Mouse (Mus musculus): ENCODE data around the gene Zfp69. TPM values are rescaled to one million over a fixed set of nuclear protein-coding genes. Genes with fewer than 3 reads are reported as not detected.
A peak's percentile ranks its signal among the peaks of the same experiment; 100 is the strongest.

Zfp69 gene
- total and polyA plus RNA-seq, 3 experiments, result 0.82 to 1.1 (median 1.0) TPM

DNA sequence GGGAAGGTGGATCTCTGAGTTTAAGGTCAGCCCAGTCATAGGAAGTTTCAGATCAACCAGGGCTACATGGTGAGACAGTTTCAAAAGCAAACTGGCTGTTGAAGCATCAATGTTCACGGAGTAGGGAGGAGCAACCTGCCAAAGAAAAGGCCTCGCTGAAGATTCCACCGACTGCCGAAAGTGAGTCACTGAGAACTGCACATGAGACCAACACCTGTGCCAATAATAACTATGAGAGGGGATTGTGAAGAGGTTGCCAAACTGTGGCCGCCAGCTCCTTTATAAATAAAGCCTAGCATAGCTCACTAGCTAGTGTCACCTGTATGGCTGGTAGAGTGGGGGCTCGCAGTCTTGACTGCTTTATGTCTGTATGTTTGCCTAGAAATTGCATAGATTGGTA lies 40.4 kb downstream of the Zfp69 start:
- intact Hi-C loops (cut with DNase I), result loop anchor here (2.0 kb wide), 1 partner anchor 60 kb away; no protein-coding TSS in a partner anchor
- 69% methylated on average over 6 of the region's 6 CpGs for WGBS
- no peak overlapping the region for H3K9ac ChIP-seq (ENCODE audit: low read depth, low read length)

DNA sequence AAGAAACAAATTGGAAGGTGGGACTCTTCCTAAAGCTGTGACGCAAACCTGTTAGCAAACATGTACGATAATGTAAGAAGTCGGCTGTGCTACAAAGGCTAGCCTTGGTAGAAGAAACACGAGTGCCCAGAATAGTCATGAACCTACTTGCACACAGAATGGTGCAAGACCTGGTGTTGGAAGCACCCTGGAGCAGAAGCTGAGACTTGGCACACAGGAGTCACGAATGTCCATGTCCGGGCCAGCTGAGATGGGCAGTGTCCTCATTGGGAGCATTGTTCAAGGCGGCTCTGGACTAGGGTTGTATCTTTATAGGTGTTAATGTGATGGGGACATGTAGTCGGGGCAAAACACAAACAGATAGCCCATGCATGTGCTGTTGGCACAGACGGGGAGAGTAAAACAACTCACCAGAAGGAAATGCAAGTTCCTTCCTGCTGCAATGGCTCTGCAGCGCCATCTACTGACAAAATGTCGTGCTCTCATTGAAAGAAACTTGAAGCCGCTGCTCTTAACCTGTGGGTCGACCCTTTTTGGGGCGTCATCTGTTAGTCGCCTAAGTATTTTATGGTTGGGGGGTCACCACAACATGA lies 41.8 kb downstream of the Zfp69 start:
- H3K27ac ChIP-seq, result no peak overlapping the region
- intact Hi-C loops (cut with DNase I), result loop anchor here (2.0 kb wide), 1 partner anchor 59 kb away; no protein-coding TSS in a partner anchor
- WGBS, result 28% methylated on average over 15 of the region's 15 CpGs
- H3K79me2 ChIP-seq (replicated peaks; ENCODE audit: control insufficient read depth, insufficient read depth, low read length), result no peaks in the 10 kb centered on the region
- no peak overlapping the region for H3K9ac ChIP-seq (ENCODE audit: low read depth, low read length)
- no peaks in the 10 kb centered on the region; the same call in 1 of the 2 replicates for H3K4me1 ChIP-seq (ENCODE audit: control insufficient read depth, insufficient read depth, low read length)
- peak; percentile 83 for TF ChIP-seq CTCF (IDR thresholded peaks at IDR 0.05)
- TF ChIP-seq POLR2A (IDR thresholded peaks at IDR 0.05; ENCODE audit: insufficient read depth, low read depth, low read length), result no peak
- 0 out of 2 replicates have a peak, but pooled peaks have one; percentile 28 for TF ChIP-seq EP300 (IDR thresholded peaks at IDR 0.05; ENCODE audit: insufficient read depth, low read depth, low read length)
- no peak overlapping the region for H3K4me3 ChIP-seq
- DNase-seq, result peak; percentile 27 to 43
- H3K36me3 ChIP-seq (ENCODE audit: control insufficient read depth, insufficient read depth, low read length), result no peaks in the 10 kb centered on the region
- no peaks in the 10 kb centered on the region for H3K27me3 ChIP-seq (ENCODE audit: control insufficient read depth, insufficient read depth, low read length)

More for the DNA sequence above, 40.4 kb downstream of the Zfp69 start:
- H3K27ac ChIP-seq, result no peak overlapping the region
- no peaks in the 10 kb centered on the region for H3K36me3 ChIP-seq (ENCODE audit: control insufficient read depth, insufficient read depth, low read length)
- no peaks in the 10 kb centered on the region for H3K27me3 ChIP-seq (ENCODE audit: control insufficient read depth, insufficient read depth, low read length)
- no peak for TF ChIP-seq CTCF (IDR thresholded peaks at IDR 0.05)
- no peak for TF ChIP-seq EP300 (IDR thresholded peaks at IDR 0.05; ENCODE audit: insufficient read depth, low read depth, low read length)
- TF ChIP-seq POLR2A (IDR thresholded peaks at IDR 0.05; ENCODE audit: insufficient read depth, low read depth, low read length), result no peak
- no peak overlapping the region for H3K4me3 ChIP-seq
- H3K79me2 ChIP-seq (replicated peaks; ENCODE audit: control insufficient read depth, insufficient read depth, low read length), result no peaks in the 10 kb centered on the region
- DNase-seq, result peak in 1 of 2 experiments; percentile 19
- no peaks in the 10 kb centered on the region; the same call in 1 of the 2 replicates for H3K4me1 ChIP-seq (ENCODE audit: control insufficient read depth, insufficient read depth, low read length)

DNA sequence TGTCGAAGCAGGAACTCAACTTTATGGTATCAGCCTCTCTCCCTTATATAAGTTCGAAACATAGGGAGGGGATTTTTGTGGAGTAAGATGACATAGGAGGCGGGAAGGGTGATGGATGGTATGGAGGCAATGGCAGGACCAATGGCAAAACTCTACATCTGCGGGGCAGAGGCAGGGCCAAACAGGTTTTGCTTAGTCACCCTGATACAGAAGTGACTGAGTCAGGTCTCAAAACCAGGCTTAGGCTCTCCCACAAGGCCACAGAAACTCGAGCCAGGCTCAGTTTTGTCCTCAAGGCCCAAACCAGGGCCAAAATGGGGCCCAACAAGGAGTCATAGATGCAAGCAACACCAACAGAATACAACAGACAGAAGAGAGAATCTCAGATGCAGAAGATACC lies 45.9 kb downstream of the Zfp69 start:
- TF ChIP-seq POLR2A (IDR thresholded peaks at IDR 0.05; ENCODE audit: insufficient read depth, low read depth, low read length) (no peak), EP300 (IDR thresholded peaks at IDR 0.05; ENCODE audit: insufficient read depth, low read depth, low read length) (no peak), CTCF (IDR thresholded peaks at IDR 0.05) (no peak)
- WGBS, result 73% methylated on average over 5 of the region's 5 CpGs
- no peak overlapping the region for H3K27ac ChIP-seq
- no peak overlapping the region for H3K9ac ChIP-seq (ENCODE audit: low read depth, low read length)
- DNase-seq, result no peak
- no peak overlapping the region for H3K4me3 ChIP-seq
- H3K27me3 ChIP-seq (ENCODE audit: control insufficient read depth, insufficient read depth, low read length), result no peaks in the 10 kb centered on the region
- intact Hi-C loops (cut with DNase I), result no loop called here
- no peaks in the 10 kb centered on the region; the same call in 1 of the 2 replicates for H3K4me1 ChIP-seq (ENCODE audit: control insufficient read depth, insufficient read depth, low read length)
- H3K79me2 ChIP-seq (replicated peaks; ENCODE audit: control insufficient read depth, insufficient read depth, low read length), result no peaks in the 10 kb centered on the region
- no peaks in the 10 kb centered on the region for H3K36me3 ChIP-seq (ENCODE audit: control insufficient read depth, insufficient read depth, low read length)

- intact Hi-C loops (cut with DNase I), result no loop called here
- H3K27ac ChIP-seq, result no peak overlapping the region
- no peak overlapping the region for H3K4me3 ChIP-seq
- DNase-seq, result no peak
- no peaks in the 10 kb centered on the region for H3K36me3 ChIP-seq (ENCODE audit: control insufficient read depth, insufficient read depth, low read length)
- H3K79me2 ChIP-seq (replicated peaks; ENCODE audit: control insufficient read depth, insufficient read depth, low read length), result no peaks in the 10 kb centered on the region
- 53% methylated on average over 4 of the region's 4 CpGs for WGBS
- no peak overlapping the region for H3K9ac ChIP-seq (ENCODE audit: low read depth, low read length)
- no peak for TF ChIP-seq CTCF (IDR thresholded peaks at IDR 0.05)
- H3K4me1 ChIP-seq (ENCODE audit: control insufficient read depth, insufficient read depth, low read length), result no peaks in the 10 kb centered on the region
- H3K27me3 ChIP-seq (ENCODE audit: control insufficient read depth, insufficient read depth, low read length), result no peaks in the 10 kb centered on the region
Measured at GRCm38 (mm10) chr4:120904533-120904932, 47.0 kb downstream of the Zfp69 start.

GRCm38 (mm10) chr4:120895810-120896584 lies 55.5 kb downstream of the Zfp69 start:
- WGBS, result 62% methylated on average over 7 of the region's 7 CpGs
- no peak for DNase-seq

DNA sequence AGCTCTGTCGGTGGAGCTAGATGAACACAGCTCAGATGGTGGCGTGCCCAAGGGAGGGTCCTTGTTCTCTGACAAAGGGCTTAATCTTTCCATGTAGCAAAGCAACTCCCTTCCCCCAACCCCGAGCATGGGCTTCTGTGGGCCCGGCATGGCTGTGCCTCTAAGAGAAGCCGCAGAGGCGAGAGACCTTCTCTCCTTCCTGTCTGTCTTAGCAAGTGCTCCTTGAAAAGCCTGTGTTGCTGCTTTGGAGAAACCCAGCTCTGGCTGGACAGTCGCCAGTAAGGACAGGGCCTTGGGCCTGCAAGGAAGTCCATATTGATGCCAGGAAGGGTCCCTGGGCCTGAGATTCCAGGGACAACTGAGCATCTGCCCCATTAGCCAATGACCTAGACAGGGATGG lies 56.3 kb downstream of the Zfp69 start:
- Histone ChIP-seq H3K4me1 (ENCODE audit: control insufficient read depth, insufficient read depth, low read length) (no peaks in the 10 kb centered on the region), H3K79me2 (replicated peaks; ENCODE audit: control insufficient read depth, insufficient read depth, low read length) (no peaks in the 10 kb centered on the region), H3K27ac (no peak overlapping the region), H3K9ac (ENCODE audit: low read depth, low read length) (no peak overlapping the region), H3K36me3 (ENCODE audit: control insufficient read depth, insufficient read depth, low read length) (no peaks in the 10 kb centered on the region), H3K4me3 (no peak overlapping the region), H3K27me3 (ENCODE audit: control insufficient read depth, insufficient read depth, low read length) (no peaks in the 10 kb centered on the region)
- intact Hi-C loops (cut with DNase I), result no loop called here
- no peak for TF ChIP-seq EP300 (IDR thresholded peaks at IDR 0.05; ENCODE audit: insufficient read depth, low read depth, low read length)
- no peak for TF ChIP-seq CTCF (IDR thresholded peaks at IDR 0.05)
- TF ChIP-seq POLR2A (IDR thresholded peaks at IDR 0.05; ENCODE audit: insufficient read depth, low read depth, low read length), result no peak
- no peak for DNase-seq
- WGBS, result 67% methylated on average over 7 of the region's 7 CpGs

More at GRCm38 (mm10) chr4:120895810-120896584, 55.5 kb downstream of the Zfp69 start:
- Histone ChIP-seq H3K27ac (no peak overlapping the region), H3K27me3 (ENCODE audit: control insufficient read depth, insufficient read depth, low read length) (no peaks in the 10 kb centered on the region), H3K4me1 (ENCODE audit: control insufficient read depth, insufficient read depth, low read length) (no peaks in the 10 kb centered on the region), H3K9ac (ENCODE audit: low read depth, low read length) (no peak overlapping the region), H3K4me3 (no peak overlapping the region), H3K79me2 (replicated peaks; ENCODE audit: control insufficient read depth, insufficient read depth, low read length) (no peaks in the 10 kb centered on the region), H3K36me3 (ENCODE audit: control insufficient read depth, insufficient read depth, low read length) (no peaks in the 10 kb centered on the region)
- TF ChIP-seq CTCF (IDR thresholded peaks at IDR 0.05) (no peak), POLR2A (IDR thresholded peaks at IDR 0.05; ENCODE audit: insufficient read depth, low read depth, low read length) (no peak), EP300 (IDR thresholded peaks at IDR 0.05; ENCODE audit: insufficient read depth, low read depth, low read length) (no peak)
- intact Hi-C loops (cut with DNase I), result no loop called here

Data from heart, adult 2 months (tissue).